Mouse (Mus musculus): Measurements from ENCODE around the gene Lpp. TPM values are rescaled to one million over a fixed set of nuclear protein-coding genes. Genes with fewer than 3 reads are reported as not detected.
A peak's percentile ranks its signal among the peaks of the same experiment; 100 is the strongest.

Lpp gene
- polyA plus RNA-seq, 1 experiment, result 15.0 TPM

GRCm38 (mm10) chr16:24411281-24411680, 18.0 kb downstream of the Lpp start:
- no peak for DNase-seq
- Histone ChIP-seq H3K4me1 (replicated peaks; ENCODE audit: control insufficient read depth, insufficient read depth, low read length) (peaks cover 9% of the 10 kb centered on the region), H3K4me3 (ENCODE audit: control insufficient read depth, insufficient read depth, low read length) (no peak overlapping the region), H3K36me3 (ENCODE audit: control insufficient read depth, insufficient read depth, low read length) (no peaks in the 10 kb centered on the region), H3K27me3 (ENCODE audit: control insufficient read depth, insufficient read depth, low read length) (no peaks in the 10 kb centered on the region), H3K27ac (ENCODE audit: control insufficient read depth, insufficient read depth, low read length) (no peak overlapping the region)
- TF ChIP-seq CTCF (IDR thresholded peaks at IDR 0.05; ENCODE audit: borderline replicate concordance, control insufficient read depth, extremely low read depth, insufficient read depth, low read length, poor library complexity) (no peak), POLR2A (IDR thresholded peaks at IDR 0.05; ENCODE audit: control insufficient read depth, extremely low read depth, insufficient read depth, low read length, poor library complexity) (no peak)
- WGBS, result 98% methylated on average over 6 of the region's 6 CpGs

- no peaks in the 10 kb centered on the region for H3K36me3 ChIP-seq (ENCODE audit: control insufficient read depth, insufficient read depth, low read length)
- DNase-seq, result no peak
- no peak overlapping the region for H3K4me3 ChIP-seq (ENCODE audit: control insufficient read depth, insufficient read depth, low read length)
- peaks cover 9% of the 10 kb centered on the region for H3K4me1 ChIP-seq (replicated peaks; ENCODE audit: control insufficient read depth, insufficient read depth, low read length)
- TF ChIP-seq CTCF (IDR thresholded peaks at IDR 0.05; ENCODE audit: borderline replicate concordance, control insufficient read depth, extremely low read depth, insufficient read depth, low read length, poor library complexity) (no peak), POLR2A (IDR thresholded peaks at IDR 0.05; ENCODE audit: control insufficient read depth, extremely low read depth, insufficient read depth, low read length, poor library complexity) (no peak)
- 65% methylated on average over 5 of the region's 5 CpGs for WGBS
- no peaks in the 10 kb centered on the region for H3K27me3 ChIP-seq (ENCODE audit: control insufficient read depth, insufficient read depth, low read length)
- no peak overlapping the region for H3K27ac ChIP-seq (ENCODE audit: control insufficient read depth, insufficient read depth, low read length)
Observed at GRCm38 (mm10) chr16:24412193-24412592, 18.9 kb downstream of the Lpp start.

- Histone ChIP-seq H3K27ac (ENCODE audit: control insufficient read depth, insufficient read depth, low read length) (no peak overlapping the region), H3K27me3 (ENCODE audit: control insufficient read depth, insufficient read depth, low read length) (no peaks in the 10 kb centered on the region), H3K36me3 (ENCODE audit: control insufficient read depth, insufficient read depth, low read length) (no peaks in the 10 kb centered on the region), H3K4me3 (ENCODE audit: control insufficient read depth, insufficient read depth, low read length) (no peak overlapping the region), H3K4me1 (replicated peaks; ENCODE audit: control insufficient read depth, insufficient read depth, low read length) (peaks cover 12% of the 10 kb centered on the region)
- DNase-seq, result peak; percentile 50
- TF ChIP-seq POLR2A (IDR thresholded peaks at IDR 0.05; ENCODE audit: control insufficient read depth, extremely low read depth, insufficient read depth, low read length, poor library complexity) (no peak), CTCF (IDR thresholded peaks at IDR 0.05; ENCODE audit: borderline replicate concordance, control insufficient read depth, extremely low read depth, insufficient read depth, low read length, poor library complexity) (no peak)
- 50% methylated on average over 4 of the region's 4 CpGs for WGBS
Observed at GRCm38 (mm10) chr16:24413059-24413458, 19.8 kb downstream of the Lpp start.

- 56% methylated on average over 4 of the region's 4 CpGs for WGBS
- H3K27ac ChIP-seq (ENCODE audit: control insufficient read depth, insufficient read depth, low read length), result no peak overlapping the region
- no peaks in the 10 kb centered on the region for H3K36me3 ChIP-seq (ENCODE audit: control insufficient read depth, insufficient read depth, low read length)
- peaks cover 13% of the 10 kb centered on the region for H3K4me1 ChIP-seq (replicated peaks; ENCODE audit: control insufficient read depth, insufficient read depth, low read length)
- H3K4me3 ChIP-seq (ENCODE audit: control insufficient read depth, insufficient read depth, low read length), result no peak overlapping the region
- no peaks in the 10 kb centered on the region for H3K27me3 ChIP-seq (ENCODE audit: control insufficient read depth, insufficient read depth, low read length)
- TF ChIP-seq POLR2A (IDR thresholded peaks at IDR 0.05; ENCODE audit: control insufficient read depth, extremely low read depth, insufficient read depth, low read length, poor library complexity) (no peak), CTCF (IDR thresholded peaks at IDR 0.05; ENCODE audit: borderline replicate concordance, control insufficient read depth, extremely low read depth, insufficient read depth, low read length, poor library complexity) (no peak)
- DNase-seq, result no peak
Observed at GRCm38 (mm10) chr16:24418022-24418421, 24.7 kb downstream of the Lpp start.

- DNase-seq, result no peak
- H3K4me1 ChIP-seq (replicated peaks; ENCODE audit: control insufficient read depth, insufficient read depth, low read length), result peaks cover 22% of the 10 kb centered on the region
- 96% methylated on average over 5 of the region's 5 CpGs for WGBS
Observed at GRCm38 (mm10) chr16:24420603-24421120, 27.4 kb downstream of the Lpp start.

GRCm38 (mm10) chr16:24421687-24422418, 28.5 kb downstream of the Lpp start:
- Histone ChIP-seq H3K27ac (ENCODE audit: control insufficient read depth, insufficient read depth, low read length) (no peak overlapping the region), H3K36me3 (ENCODE audit: control insufficient read depth, insufficient read depth, low read length) (no peaks in the 10 kb centered on the region), H3K4me3 (ENCODE audit: control insufficient read depth, insufficient read depth, low read length) (no peak overlapping the region), H3K27me3 (ENCODE audit: control insufficient read depth, insufficient read depth, low read length) (no peaks in the 10 kb centered on the region), H3K4me1 (replicated peaks; ENCODE audit: control insufficient read depth, insufficient read depth, low read length) (peaks cover 26% of the 10 kb centered on the region)
- no peak for TF ChIP-seq CTCF (IDR thresholded peaks at IDR 0.05; ENCODE audit: borderline replicate concordance, control insufficient read depth, extremely low read depth, insufficient read depth, low read length, poor library complexity)
- TF ChIP-seq POLR2A (IDR thresholded peaks at IDR 0.05; ENCODE audit: control insufficient read depth, extremely low read depth, insufficient read depth, low read length, poor library complexity), result no peak
- DNase-seq, result no peak
- 98% methylated on average over 4 of the region's 4 CpGs for WGBS

More at GRCm38 (mm10) chr16:24420603-24421120, 27.4 kb downstream of the Lpp start:
- Histone ChIP-seq H3K4me3 (ENCODE audit: control insufficient read depth, insufficient read depth, low read length) (no peak overlapping the region), H3K36me3 (ENCODE audit: control insufficient read depth, insufficient read depth, low read length) (no peaks in the 10 kb centered on the region), H3K27me3 (ENCODE audit: control insufficient read depth, insufficient read depth, low read length) (no peaks in the 10 kb centered on the region), H3K27ac (ENCODE audit: control insufficient read depth, insufficient read depth, low read length) (no peak overlapping the region)
- no peak for TF ChIP-seq POLR2A (IDR thresholded peaks at IDR 0.05; ENCODE audit: control insufficient read depth, extremely low read depth, insufficient read depth, low read length, poor library complexity)
- TF ChIP-seq CTCF (IDR thresholded peaks at IDR 0.05; ENCODE audit: borderline replicate concordance, control insufficient read depth, extremely low read depth, insufficient read depth, low read length, poor library complexity), result no peak

Data from thymus, adult 2 months (tissue).